Mouse (Mus musculus): Measurements from ENCODE around the gene Fbxw4.

Fbxw4 gene

GRCm38 (mm10) chr19:45659738-45660502 is at the start of gene Fbxw4:
Fbxw4 (minus strand) TSS chr19:45660312.
- DNase-seq, result peak; percentile 72

GRCm38 (mm10) chr19:45708704-45709103 is 48.6 kb upstream of the Fbxw4 start:
- DNase-seq, result no peak

GRCm38 (mm10) chr19:45696281-45696600 is 36.1 kb upstream of the Fbxw4 start:
- DNase-seq, result no peak

GRCm38 (mm10) chr19:45695496-45696280 is 35.6 kb upstream of the Fbxw4 start:
- no peak for DNase-seq

- no peak for DNase-seq
Measured at GRCm38 (mm10) chr19:45694056-45694455, 33.9 kb upstream of the Fbxw4 start.

GRCm38 (mm10) chr19:45692211-45692610 is 32.1 kb upstream of the Fbxw4 start:
- DNase-seq, result no peak

GRCm38 (mm10) chr19:45691001-45691535 is 31.0 kb upstream of the Fbxw4 start:
- no peak for DNase-seq

GRCm38 (mm10) chr19:45687001-45687400 is 26.9 kb upstream of the Fbxw4 start:
- DNase-seq, result no peak

- no peak for DNase-seq
Measured at GRCm38 (mm10) chr19:45683676-45684075, 23.6 kb upstream of the Fbxw4 start.

- no peak for DNase-seq
Measured at GRCm38 (mm10) chr19:45680495-45681130, 20.5 kb upstream of the Fbxw4 start.

GRCm38 (mm10) chr19:45676723-45677269 is 16.7 kb upstream of the Fbxw4 start:
- no peak for DNase-seq

GRCm38 (mm10) chr19:45675720-45676581 is 15.8 kb upstream of the Fbxw4 start:
- no peak for DNase-seq

GRCm38 (mm10) chr19:45675196-45675595 is 15.1 kb upstream of the Fbxw4 start:
- DNase-seq, result no peak

- DNase-seq, result no peak
Measured at GRCm38 (mm10) chr19:45672971-45673370, 12.9 kb upstream of the Fbxw4 start.

GRCm38 (mm10) chr19:45668986-45669385 is 8.9 kb upstream of the Fbxw4 start:
- no peak for DNase-seq

- no peak for DNase-seq
Measured at GRCm38 (mm10) chr19:45663851-45664250, 3.7 kb upstream of the Fbxw4 start.

GRCm38 (mm10) chr19:45660503-45660790 is 335 bp upstream of the Fbxw4 start:
- DNase-seq, result no peak

- DNase-seq, result no peak
Measured at GRCm38 (mm10) chr19:45659301-45659737, 793 bp downstream of the Fbxw4 start.

GRCm38 (mm10) chr19:45658556-45659268 is 1.4 kb downstream of the Fbxw4 start:
- DNase-seq, result no peak

- no peak for DNase-seq
Measured at GRCm38 (mm10) chr19:45657828-45658227, 2.3 kb downstream of the Fbxw4 start.

GRCm38 (mm10) chr19:45656810-45657595 is 3.1 kb downstream of the Fbxw4 start:
- DNase-seq, result no peak
